Mouse (Mus musculus): ENCODE measurements around the gene Ldb3.

Gene Ldb3

DNA sequence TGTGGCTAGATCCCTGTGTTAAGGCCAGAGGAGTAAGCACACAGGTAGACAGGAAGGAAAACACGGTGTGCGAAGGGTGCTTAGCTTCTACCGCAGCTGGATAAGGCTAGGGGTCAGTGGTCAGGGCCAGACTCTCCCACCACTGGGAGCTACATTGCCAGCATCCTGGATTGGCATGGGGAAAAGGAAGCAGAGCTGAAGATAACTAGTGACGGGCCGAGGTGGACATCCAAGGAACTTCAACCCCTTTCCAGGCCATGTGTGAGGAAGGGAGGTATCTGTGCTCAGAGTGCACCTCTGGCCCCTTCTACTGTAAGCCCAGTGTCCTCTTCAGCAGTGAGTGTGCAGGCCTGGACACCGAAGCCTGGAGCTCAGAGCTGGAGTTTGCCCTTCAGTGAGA, 35.0 kb downstream of the Ldb3 start:
- no peak for DNase-seq

DNA sequence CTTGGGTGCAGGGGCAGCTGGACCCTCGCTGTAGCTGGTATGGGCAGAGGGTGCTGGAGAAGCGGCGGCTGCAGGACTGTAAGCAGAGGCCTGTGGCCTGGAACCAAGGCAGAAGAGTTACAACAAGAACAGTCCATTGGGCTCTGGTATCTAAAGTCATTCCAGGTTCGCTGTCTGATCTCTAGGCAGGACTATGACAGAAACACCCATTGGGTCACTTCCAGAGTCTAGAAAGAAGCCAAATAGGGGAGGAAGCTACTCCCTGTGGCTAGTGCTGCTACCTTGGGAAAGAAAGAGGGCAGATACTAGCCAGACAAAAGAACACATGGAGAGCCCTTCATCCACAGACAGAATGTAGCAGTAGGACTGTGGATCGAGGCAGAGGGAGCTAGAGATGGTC, 36.3 kb downstream of the Ldb3 start:
- DNase-seq: no peak

- DNase-seq: peak; percentile 84
Measured at GRCm38 (mm10) chr14:34549004-34549671, 39.3 kb downstream of the Ldb3 start.

DNA sequence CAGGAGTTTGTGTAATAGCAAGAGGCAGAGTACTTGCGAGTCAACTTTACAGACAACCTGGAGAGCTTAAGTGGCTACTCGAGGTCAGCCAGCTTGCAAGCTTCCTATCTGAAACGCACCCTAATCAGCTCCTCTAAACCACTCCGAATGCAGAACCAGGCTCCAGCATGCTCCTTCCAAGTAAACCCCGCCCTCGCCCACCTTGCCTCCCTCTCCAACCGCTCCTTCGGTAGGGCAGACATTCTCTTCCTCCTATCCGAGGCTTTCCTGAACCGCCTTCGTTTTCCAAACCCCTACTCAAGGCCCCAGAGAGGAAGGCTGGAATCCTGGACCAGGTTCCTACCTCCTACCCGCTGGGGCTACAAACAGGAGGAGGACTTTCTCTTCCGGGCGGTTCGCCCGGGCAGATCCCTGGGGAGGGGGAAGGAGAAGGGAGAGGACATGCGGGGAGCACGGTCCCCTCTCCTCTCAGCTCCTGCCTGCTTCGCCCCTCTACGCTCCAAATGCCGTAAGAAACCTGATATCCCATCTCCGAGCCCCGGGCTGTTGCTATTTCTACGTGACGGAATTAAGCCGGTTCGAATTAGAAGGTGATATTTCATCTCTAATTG, 40.0 kb downstream of the Ldb3 start:
- DNase-seq: peak; percentile 66

GRCm38 (mm10) chr14:34544545-34544944, 43.9 kb downstream of the Ldb3 start:
- DNase-seq: no peak

DNA sequence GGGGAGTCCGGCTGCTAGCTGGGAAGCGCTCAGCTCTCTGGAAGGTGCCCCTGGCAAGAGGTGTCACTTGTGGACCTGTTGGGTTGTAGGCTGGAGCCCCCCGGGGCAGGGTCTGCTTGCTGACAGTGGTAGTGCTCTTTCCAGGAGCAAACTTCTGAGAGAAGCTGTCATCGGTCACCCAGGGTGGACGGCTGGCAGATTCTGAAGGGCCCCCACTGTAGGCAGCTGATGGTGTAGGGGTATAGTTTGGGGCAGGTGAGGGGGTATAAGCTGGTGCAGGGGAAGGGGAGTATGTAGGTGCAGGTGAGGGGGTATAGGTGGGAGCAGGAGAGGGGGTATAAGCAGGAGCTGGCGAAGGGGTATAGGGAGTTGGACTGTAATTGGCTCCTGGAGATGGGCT, 44.5 kb downstream of the Ldb3 start:
- DNase-seq: no peak

- no peak for DNase-seq
Measured at GRCm38 (mm10) chr14:34543596-34543995, 44.9 kb downstream of the Ldb3 start.

- DNase-seq: no peak
Measured at GRCm38 (mm10) chr14:34541896-34542295, 46.6 kb downstream of the Ldb3 start.

- DNase-seq: no peak
Measured at GRCm38 (mm10) chr14:34540685-34541162, 47.8 kb downstream of the Ldb3 start.

DNA sequence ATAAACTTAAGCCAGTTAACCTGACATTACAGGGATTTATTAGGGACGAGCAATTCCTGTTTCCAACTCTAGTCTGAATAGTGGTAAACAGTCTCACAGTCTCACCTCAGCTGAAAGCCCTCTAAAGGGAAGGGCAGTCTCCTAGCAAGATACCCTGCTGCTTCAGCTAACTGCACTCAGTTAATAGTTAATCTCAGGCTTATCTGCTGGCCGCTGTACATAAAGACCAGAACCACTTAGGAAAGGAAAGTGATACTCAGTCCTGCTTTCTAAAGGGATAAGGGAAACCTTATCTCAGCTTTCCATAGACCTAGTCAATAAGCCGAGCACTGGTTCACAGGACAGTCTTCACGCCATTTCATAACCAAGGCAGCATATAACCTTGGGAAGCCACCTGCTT, 52.6 kb downstream of the Ldb3 start:
- no peak for DNase-seq

- DNase-seq: no peak
Measured at GRCm38 (mm10) chr14:34533537-34533936, 54.9 kb downstream of the Ldb3 start.

DNA sequence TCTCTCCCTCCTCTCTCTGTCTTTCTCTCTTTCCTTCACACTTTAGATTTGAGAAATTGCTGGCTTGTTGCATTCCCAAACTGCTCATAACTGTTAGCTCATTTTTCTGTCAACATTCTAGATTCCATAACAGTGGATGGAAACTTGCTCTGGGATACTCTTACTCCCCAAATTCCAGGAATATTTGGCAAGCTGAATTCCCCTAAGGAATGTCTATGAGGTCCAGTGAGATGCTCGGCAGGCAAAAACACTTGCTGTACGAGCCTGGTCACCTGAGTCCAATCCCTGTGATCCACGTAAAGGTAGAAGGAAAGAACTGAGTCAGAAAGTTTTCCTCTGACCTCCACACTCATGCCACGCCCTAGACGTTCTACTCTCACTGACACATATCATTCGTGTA, 55.9 kb downstream of the Ldb3 start:
- no peak for DNase-seq

GRCm38 (mm10) chr14:34528804-34529203, 59.7 kb downstream of the Ldb3 start:
- no peak for DNase-seq

- DNase-seq: no peak
Measured at GRCm38 (mm10) chr14:34522701-34523100, 65.8 kb downstream of the Ldb3 start, which contains the start of gene 9230112D13Rik. Gene 9230112D13Rik, minus strand, starts transcription at chr14:34522801.

DNA sequence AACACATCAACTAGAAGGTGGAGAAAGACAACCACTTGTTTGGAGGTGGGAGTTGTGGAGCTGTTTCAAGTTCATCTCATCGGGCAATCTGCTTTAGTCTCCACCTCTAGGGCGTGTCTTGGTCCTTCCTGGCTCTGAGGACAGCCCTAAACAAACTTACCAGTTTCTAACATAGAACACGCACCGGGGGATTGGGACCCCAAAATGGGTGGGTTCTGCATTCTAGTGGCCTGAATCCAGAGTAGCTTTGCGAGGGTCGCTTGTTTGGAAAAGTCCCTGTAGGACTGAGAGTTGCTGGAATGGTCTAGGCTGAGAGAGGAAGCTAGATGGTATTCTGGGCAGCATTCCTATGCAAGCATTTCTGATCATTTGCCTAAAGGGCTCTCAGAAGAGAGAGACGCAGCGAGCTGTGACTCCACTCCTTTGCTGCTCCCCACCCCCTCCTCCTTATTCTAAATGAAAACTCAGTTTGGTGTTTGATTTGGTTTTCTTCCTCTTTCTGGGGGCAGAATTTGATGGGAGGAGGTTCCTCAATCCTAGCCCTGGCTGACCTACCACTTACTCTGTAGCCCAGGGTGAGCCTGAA, 70.4 kb downstream of the Ldb3 start:
- no peak for DNase-seq

DNA sequence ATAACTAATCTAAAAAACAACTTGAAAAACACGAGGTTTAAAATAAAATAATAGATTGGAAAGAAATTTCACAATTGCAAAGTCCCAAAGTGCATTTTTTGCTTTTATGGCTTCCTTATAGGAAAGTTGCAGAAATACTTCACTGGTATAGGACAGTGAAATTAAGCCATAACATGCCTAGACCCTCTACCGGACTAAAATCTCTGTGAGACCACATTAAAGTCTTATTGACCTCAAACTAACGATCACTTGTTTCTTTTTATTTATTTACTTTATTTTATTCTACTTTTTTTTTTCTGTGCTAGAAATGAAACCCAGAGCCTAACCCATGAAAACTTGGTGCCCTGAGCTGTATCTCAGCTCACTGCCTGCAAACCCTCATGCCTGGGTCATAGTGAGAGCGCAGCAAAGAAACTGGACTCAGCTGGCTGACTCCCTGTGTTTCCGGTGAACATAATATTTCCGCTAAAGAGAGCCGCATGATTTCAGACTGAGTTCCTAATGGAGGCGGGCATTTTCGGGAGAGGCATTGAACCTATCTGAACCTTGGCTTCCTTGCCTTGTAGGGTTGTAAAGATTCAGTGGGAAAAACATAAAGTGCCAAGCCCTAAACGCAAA, 71.4 kb downstream of the Ldb3 start:
- no peak for DNase-seq

DNA sequence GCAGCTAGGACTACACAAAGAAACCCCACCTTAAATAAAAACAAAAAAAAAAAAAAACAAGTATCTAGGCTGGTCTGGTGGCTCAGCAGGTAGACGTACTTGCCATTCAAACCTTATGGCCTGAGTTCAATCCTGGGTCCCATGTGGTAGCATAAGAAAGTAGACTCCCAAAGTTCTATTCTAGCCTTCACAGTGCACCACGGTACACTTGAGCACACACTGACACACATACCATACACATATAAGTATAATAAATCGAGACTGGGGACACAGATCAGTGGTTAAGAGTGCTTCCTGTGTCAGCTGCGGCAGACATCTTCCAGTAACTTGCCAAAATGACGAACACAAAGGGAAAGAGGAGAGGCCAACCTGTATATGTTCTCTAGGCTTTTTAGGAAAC, 72.6 kb downstream of the Ldb3 start:
- no peak for DNase-seq

DNA sequence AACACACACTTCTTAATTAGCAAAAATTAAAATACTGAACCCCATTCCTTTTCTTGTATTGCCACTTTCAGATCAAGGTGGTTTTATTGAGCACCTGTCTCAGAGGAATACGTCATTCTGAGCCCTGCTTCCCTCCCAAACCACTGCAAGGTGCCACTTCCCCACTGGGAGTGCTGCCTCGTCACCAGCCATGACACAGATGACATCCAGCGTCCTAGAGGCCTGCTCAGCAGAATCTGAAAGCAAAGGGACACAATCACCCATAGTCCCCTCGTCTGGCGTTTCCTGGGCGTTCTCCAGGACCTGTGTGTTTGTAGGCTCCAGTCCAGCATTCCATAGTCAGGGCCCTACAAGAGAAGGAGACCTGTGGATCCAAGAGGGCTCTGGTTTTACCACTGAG, 74.4 kb downstream of the Ldb3 start:
- DNase-seq: no peak

- DNase-seq: no peak
Measured at GRCm38 (mm10) chr14:34512602-34513001, 75.9 kb downstream of the Ldb3 start.

- DNase-seq: no peak
Measured at GRCm38 (mm10) chr14:34511901-34512300, 76.6 kb downstream of the Ldb3 start.

GRCm38 (mm10) chr14:34508842-34509439, 79.5 kb downstream of the Ldb3 start:
- no peak for DNase-seq

DNA sequence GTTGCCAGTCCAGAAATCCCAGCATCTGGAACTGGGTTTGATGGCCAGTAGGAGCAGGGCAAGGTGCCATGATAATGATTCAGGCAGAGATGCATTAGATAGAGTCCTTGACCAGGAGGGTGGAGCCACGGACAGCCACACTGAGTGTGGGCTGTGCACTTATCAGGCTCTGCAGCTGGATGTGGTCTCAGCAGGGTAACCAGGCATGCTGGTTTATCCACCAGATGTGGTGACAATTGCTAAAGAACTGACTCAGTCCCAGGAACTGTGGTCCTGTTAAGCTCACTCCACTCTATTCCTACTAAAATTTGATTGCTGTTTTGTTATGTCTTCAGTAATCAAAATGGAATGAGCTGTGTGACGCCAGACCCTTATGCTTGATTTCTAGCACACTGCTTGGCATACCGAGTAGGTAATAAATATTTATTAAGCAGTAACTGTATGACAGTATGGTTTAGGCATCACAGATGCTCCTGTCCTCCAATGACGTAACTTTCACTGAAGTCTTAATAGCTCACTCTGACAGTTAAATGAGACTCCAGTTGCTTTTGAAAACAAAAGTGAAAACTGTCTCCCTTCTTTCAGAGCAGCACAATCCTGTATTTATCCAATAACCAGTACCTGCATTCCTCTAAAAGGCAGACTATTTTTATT, 80.2 kb downstream of the Ldb3 start:
- DNase-seq: no peak

DNA sequence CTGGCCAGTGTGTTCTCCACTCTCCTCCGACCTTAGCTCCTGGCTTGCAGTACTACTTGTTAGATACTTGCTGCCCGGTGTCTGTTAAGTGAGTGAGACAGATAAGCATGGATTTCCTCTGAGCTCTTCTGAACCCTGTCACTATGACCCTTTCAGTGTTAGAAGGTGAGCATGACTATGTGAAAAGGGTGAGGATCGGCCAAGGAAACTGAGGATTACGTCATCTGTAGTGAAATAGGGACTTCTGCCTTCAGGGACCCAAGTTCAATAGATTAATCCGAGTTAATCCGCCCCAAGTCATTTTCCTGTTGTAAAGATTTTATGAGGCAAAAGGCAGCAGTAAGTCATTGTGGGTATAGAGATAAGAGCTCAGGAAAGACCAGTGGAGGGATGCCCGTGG, 83.2 kb downstream of the Ldb3 start:
- DNase-seq: no peak

All from right cerebral cortex, postnatal 25 days (tissue).